Mouse (Mus musculus) C2C12 (cell line): ENCODE results near the gene Lmbrd1. TPM values are rescaled to one million over a fixed set of nuclear protein-coding genes. Genes with fewer than 3 reads are reported as not detected.

Experiments used
- H3K27me3 ChIP-seq: one replicate; pipeline ENCODE4 v1.6.1; 2011; ENCODE audit not compliant: control insufficient read depth, insufficient read depth, insufficient read length
- H3K36me3 ChIP-seq: one replicate; pipeline ENCODE4 v1.6.1; 2011; ENCODE audit not compliant: control insufficient read depth, insufficient read depth
- H3K4me3 ChIP-seq: one replicate; pipeline ENCODE4 v1.5.1; 2011; ENCODE audit warnings: mild to moderate bottlenecking, control low read depth; ENCODE audit not compliant: poor library complexity, insufficient read depth, severe bottlenecking
- H3K79me2 ChIP-seq: one replicate; pipeline ENCODE4 v1.6.1; 2011; ENCODE audit not compliant: control insufficient read depth, insufficient read depth
- H3K79me3 ChIP-seq: one replicate; pipeline ENCODE4 v1.6.1; 2011; ENCODE audit warnings: low read depth, control low read depth
- H3ac ChIP-seq: one replicate; pipeline ENCODE3; 2011; ENCODE audit warnings: low read depth; ENCODE audit not compliant: control insufficient read depth, insufficient read length
- CEBPB ChIP-seq: IDR thresholded peaks from one replicate; pipeline ENCODE4 v1.6.1; 2011; ENCODE audit warnings: low read depth, mild to moderate bottlenecking, control low read depth, moderate library complexity
- CTCF ChIP-seq: IDR thresholded peaks from one replicate; pipeline ENCODE4 v1.5.1; 2011; ENCODE audit not compliant: control insufficient read depth, insufficient read depth, insufficient read length
- FOSL1 ChIP-seq: IDR thresholded peaks from one replicate; pipeline ENCODE4 v1.8.0; 2011; ENCODE audit warnings: mild to moderate bottlenecking, low read length; ENCODE audit not compliant: poor library complexity, insufficient read depth, severe bottlenecking
- MAX ChIP-seq: IDR thresholded peaks from one replicate; pipeline ENCODE4 v1.6.1; 2011; ENCODE audit warnings: mild to moderate bottlenecking, control low read depth
- MYOD1 ChIP-seq: IDR thresholded peaks from one replicate; pipeline ENCODE4 v1.6.1; 2011; ENCODE audit warnings: low read depth; ENCODE audit not compliant: control insufficient read depth, insufficient read length
- MYOG ChIP-seq: IDR thresholded peaks from one replicate; pipeline ENCODE4 v1.6.1; 2011; ENCODE audit not compliant: control insufficient read depth, insufficient read length; ENCODE audit errors: extremely low read depth
- USF1 ChIP-seq: IDR thresholded peaks from one replicate; pipeline ENCODE4 v1.6.1; 2011; ENCODE audit warnings: low read depth, mild to moderate bottlenecking, control low read depth, moderate library complexity
- polyA plus RNA-seq: library from polyadenylated mRNA; unstranded; fragments of >200 nt; fragmentation: generic; extraction: Trizol; gene quantifications from one replicate; pipeline ENCODE4 v1.2.1, GENCODE M21; 2012; ENCODE audit warnings: missing spikeins

Lmbrd1 gene
- polyA plus RNA-seq, 1 experiment = 13.4 TPM

- TF ChIP-seq MYOG (no peak), CTCF (no peak), CEBPB (no peak), MYOD1 (no peak), USF1 (no peak), MAX (no peak), FOSL1 (no peak)
- Histone ChIP-seq H3ac (no peak overlapping the region), H3K4me3 (no peak overlapping the region), H3K36me3 (no peaks in the 10 kb centered on the region), H3K79me3 (no peaks in the 10 kb centered on the region), H3K27me3 (no peaks in the 10 kb centered on the region), H3K79me2 (no peaks in the 10 kb centered on the region)
Observed at GRCm38 (mm10) chr1:24664158-24664557, 14.3 kb upstream of the Lmbrd1 start.

- no peaks in the 10 kb centered on the region for H3K79me2 ChIP-seq
- no peaks in the 10 kb centered on the region for H3K27me3 ChIP-seq
- TF ChIP-seq CTCF = no peak
- TF ChIP-seq FOSL1 = no peak
- TF ChIP-seq MYOD1 = no peak
- TF ChIP-seq MAX = no peak
- TF ChIP-seq USF1 = no peak
- TF ChIP-seq CEBPB = no peak
- TF ChIP-seq MYOG = no peak
- no peak overlapping the region for H3K4me3 ChIP-seq
- no peaks in the 10 kb centered on the region for H3K79me3 ChIP-seq
- H3ac ChIP-seq = no peak overlapping the region
- no peaks in the 10 kb centered on the region for H3K36me3 ChIP-seq
Observed at GRCm38 (mm10) chr1:24673231-24673630, 5.2 kb upstream of the Lmbrd1 start.

- Histone ChIP-seq H3K27me3 (no peaks in the 10 kb centered on the region), H3K4me3 (peak overlapping the region; percentile 69), H3K79me3 (peaks cover 6% of the 10 kb centered on the region), H3ac (no peak overlapping the region), H3K79me2 (peaks cover 28% of the 10 kb centered on the region), H3K36me3 (no peaks in the 10 kb centered on the region)
- no peak for TF ChIP-seq FOSL1
- TF ChIP-seq MYOG = no peak
- TF ChIP-seq CTCF = no peak
- no peak for TF ChIP-seq MYOD1
- no peak for TF ChIP-seq CEBPB
- no peak for TF ChIP-seq MAX
- TF ChIP-seq USF1 = no peak
Observed at GRCm38 (mm10) chr1:24677706-24678105, 724 bp upstream of the Lmbrd1 start.

- Histone ChIP-seq H3K27me3 (no peaks in the 10 kb centered on the region), H3ac (peak overlapping the region; percentile 87), H3K36me3 (no peaks in the 10 kb centered on the region), H3K4me3 (peak overlapping the region; percentile 69), H3K79me2 (peaks cover 40% of the 10 kb centered on the region), H3K79me3 (peaks cover 11% of the 10 kb centered on the region)
- TF ChIP-seq MAX (no peak), CEBPB (no peak), FOSL1 (no peak), MYOG (no peak), USF1 (no peak), MYOD1 (no peak), CTCF (no peak)
Observed at GRCm38 (mm10) chr1:24679071-24679470, 641 bp downstream of the Lmbrd1 start.

GRCm38 (mm10) chr1:24680991-24681390 is 2.6 kb downstream of the Lmbrd1 start:
- Histone ChIP-seq H3K79me2 (peaks cover 43% of the 10 kb centered on the region), H3K27me3 (no peaks in the 10 kb centered on the region), H3K79me3 (peaks cover 11% of the 10 kb centered on the region), H3K4me3 (no peak overlapping the region), H3ac (no peak overlapping the region), H3K36me3 (no peaks in the 10 kb centered on the region)
- TF ChIP-seq USF1 (no peak), FOSL1 (no peak), MYOG (no peak), CEBPB (no peak), MYOD1 (no peak), MAX (no peak), CTCF (no peak)

GRCm38 (mm10) chr1:24681946-24682345 is 3.5 kb downstream of the Lmbrd1 start:
- H3ac ChIP-seq = no peak overlapping the region
- no peak overlapping the region for H3K4me3 ChIP-seq
- no peaks in the 10 kb centered on the region for H3K27me3 ChIP-seq
- no peak for TF ChIP-seq FOSL1
- no peak for TF ChIP-seq CTCF
- TF ChIP-seq MYOG = no peak
- no peak for TF ChIP-seq USF1
- no peak for TF ChIP-seq MYOD1
- TF ChIP-seq CEBPB = no peak
- no peak for TF ChIP-seq MAX
- peaks cover 43% of the 10 kb centered on the region for H3K79me2 ChIP-seq
- H3K36me3 ChIP-seq = no peaks in the 10 kb centered on the region
- H3K79me3 ChIP-seq = peaks cover 11% of the 10 kb centered on the region
